Mouse (Mus musculus) neural tube, embryonic 15.5 days (tissue): ENCODE results near the gene Notch1. TPM values are rescaled to one million over a fixed set of nuclear protein-coding genes. Genes with fewer than 3 reads are reported as not detected.

Experiments used
- ATAC-seq: fragments of 200-750 bp; cut with Nextera tagmentation; 2 replicates; pipeline ENCODE4 v1.8.0; 2017; ENCODE audit warnings: mild to moderate bottlenecking, moderate TSS enrichment, moderate library complexity; ENCODE audit not compliant: low FRiP score
- H3K27ac ChIP-seq: fragments of 300-500 bp; sonication (generic); replicated peaks from 2 replicates; pipeline ENCODE4 v1.5.1; 2015; ENCODE audit warnings: mild to moderate bottlenecking, inconsistent platforms
- H3K27me3 ChIP-seq: fragments of 300-500 bp; sonication (generic); replicated peaks from 2 replicates; pipeline ENCODE4 v1.6.1; 2015; ENCODE audit warnings: inconsistent platforms
- H3K36me3 ChIP-seq: fragments of 300-500 bp; sonication (generic); 2 replicates; pipeline ENCODE4 v1.6.1; 2015; ENCODE audit warnings: inconsistent platforms
- H3K4me1 ChIP-seq: fragments of 300-500 bp; sonication (generic); 2 replicates; pipeline ENCODE4 v1.6.1; 2015; ENCODE audit warnings: inconsistent platforms
- H3K4me2 ChIP-seq: fragments of 300-500 bp; sonication (generic); 2 replicates; pipeline ENCODE4 v1.6.1; 2015; ENCODE audit warnings: inconsistent platforms, mild to moderate bottlenecking, moderate library complexity
- H3K4me3 ChIP-seq: fragments of 300-500 bp; sonication (generic); replicated peaks from 2 replicates; pipeline ENCODE4 v1.5.1; 2015; ENCODE audit warnings: mild to moderate bottlenecking, inconsistent platforms
- H3K9ac ChIP-seq: fragments of 300-500 bp; sonication (generic); replicated peaks from 2 replicates; pipeline ENCODE4 v1.6.1; 2015; ENCODE audit warnings: mild to moderate bottlenecking, inconsistent platforms
- H3K9me3 ChIP-seq: fragments of 300-500 bp; sonication (generic); replicated peaks from 2 replicates; pipeline ENCODE4 v1.6.1; 2016; ENCODE audit warnings: inconsistent platforms
- WGBS: fragments of 180-500 bp; shearing (Covaris S2); methylation state at CpG from one replicate; pipeline ENCODE4 v1.1.7; 2015; ENCODE audit warnings: mixed read lengths; 5-methylcytosine and 5-hydroxymethylcytosine counted together
- polyA plus RNA-seq: library from polyadenylated mRNA; unstranded; fragments of >200 nt; fragmentation: Nextera tagmentation; extraction: Ambion mirVana; gene quantifications from 2 replicates; pipeline ENCODE4 v1.2.1, GENCODE M21; 2015

The Notch1 gene
- polyA plus RNA-seq, 1 experiment from 2014 or later: 11.7 TPM

DNA sequence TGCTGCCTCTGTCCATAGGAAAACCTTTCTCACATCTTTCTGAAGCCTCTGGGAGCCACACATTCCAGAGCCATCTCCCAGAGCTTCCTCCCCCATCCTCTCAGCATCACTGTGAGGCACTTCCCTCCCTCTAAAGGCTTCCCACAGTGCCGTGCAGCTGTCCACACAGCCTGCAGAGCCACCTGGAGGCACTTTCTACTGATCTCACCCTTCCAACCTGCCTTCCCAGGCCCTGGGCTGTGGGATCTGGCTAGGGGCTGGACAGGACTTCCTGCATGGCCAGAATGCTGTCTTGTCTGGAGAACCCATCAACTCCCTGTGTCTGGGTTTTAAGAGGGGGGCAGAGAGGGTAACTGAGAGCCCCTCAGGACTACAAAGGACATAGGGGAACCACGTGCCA is 31.0 kb upstream of the Notch1 start:
- ATAC-seq: no peak
- 40% methylated on average over 2 of the region's 2 CpGs for WGBS
- Histone ChIP-seq H3K4me1 (peaks cover 33% of the 10 kb centered on the region), H3K9me3 (no peaks in the 10 kb centered on the region), H3K9ac (no peak overlapping the region), H3K36me3 (no peaks in the 10 kb centered on the region), H3K4me3 (no peak overlapping the region), H3K4me2 (no peak overlapping the region), H3K27ac (no peak overlapping the region), H3K27me3 (0 out of 2 replicates have a peak, but pooled peaks cover 3% of the 10 kb centered on the region)

GRCm38 (mm10) chr2:26544265-26544664 is 27.8 kb upstream of the Notch1 start:
- Histone ChIP-seq H3K4me2 (no peak overlapping the region), H3K4me1 (peaks cover 28% of the 10 kb centered on the region), H3K9ac (no peak overlapping the region), H3K4me3 (no peak overlapping the region), H3K27ac (0 out of 2 replicates have a peak overlapping the region, but pooled peaks have one; percentile 2), H3K36me3 (no peaks in the 10 kb centered on the region), H3K9me3 (no peaks in the 10 kb centered on the region), H3K27me3 (0 out of 2 replicates have a peak, but pooled peaks cover 3% of the 10 kb centered on the region)
- no peak for ATAC-seq
- 60% methylated on average over 3 of the region's 3 CpGs for WGBS

DNA sequence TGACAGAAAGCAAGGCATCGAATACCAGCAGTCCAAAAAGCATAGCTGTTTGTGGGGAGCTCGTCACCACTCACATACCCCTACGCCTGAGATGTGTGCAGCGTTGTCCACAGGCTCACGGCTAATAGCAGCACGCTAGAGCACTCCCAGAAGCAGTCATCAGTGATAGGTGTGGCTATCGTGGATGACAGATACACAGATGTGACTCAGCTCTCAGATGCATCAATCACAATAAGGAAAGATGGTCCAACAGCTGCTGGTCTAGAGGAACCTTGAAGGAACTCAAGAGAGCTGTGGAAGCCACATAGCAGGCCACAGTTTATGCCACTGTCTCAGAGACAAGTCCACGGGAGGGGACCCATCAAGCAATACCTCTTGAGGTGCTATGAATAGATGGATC is 27.3 kb upstream of the Notch1 start:
- Histone ChIP-seq H3K27ac (no peak overlapping the region), H3K4me1 (peaks cover 28% of the 10 kb centered on the region), H3K4me2 (no peak overlapping the region), H3K36me3 (no peaks in the 10 kb centered on the region), H3K9ac (no peak overlapping the region), H3K4me3 (no peak overlapping the region), H3K27me3 (0 out of 2 replicates have a peak, but pooled peaks cover 3% of the 10 kb centered on the region), H3K9me3 (no peaks in the 10 kb centered on the region)
- 90% methylated on average over 8 of the region's 8 CpGs for WGBS
- no peak for ATAC-seq

DNA sequence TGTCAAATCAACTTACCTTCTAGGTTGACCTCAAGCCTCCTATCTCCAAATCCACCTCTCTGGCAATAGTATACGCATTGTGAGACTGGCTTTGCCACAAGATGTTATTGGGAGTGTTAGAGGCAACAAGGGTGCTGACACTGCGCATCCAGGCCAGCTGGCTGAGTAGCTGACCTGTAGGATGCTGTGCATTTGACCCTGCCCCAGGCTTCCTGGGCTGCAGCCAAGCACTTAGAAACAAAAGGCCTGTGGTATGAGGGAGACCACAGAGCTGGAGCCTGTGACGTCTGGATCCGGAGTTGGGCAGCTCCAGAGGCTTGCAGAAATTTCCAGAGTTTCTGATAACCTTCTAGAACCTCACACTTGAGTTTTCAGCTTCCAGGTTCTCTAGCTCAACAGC is 26.7 kb upstream of the Notch1 start:
- Histone ChIP-seq H3K9me3 (no peaks in the 10 kb centered on the region), H3K36me3 (no peaks in the 10 kb centered on the region), H3K9ac (no peak overlapping the region), H3K27ac (no peak overlapping the region), H3K4me3 (no peak overlapping the region), H3K4me1 (peaks cover 28% of the 10 kb centered on the region), H3K4me2 (no peak overlapping the region), H3K27me3 (0 out of 2 replicates have a peak, but pooled peaks cover 3% of the 10 kb centered on the region)
- WGBS: 72% methylated on average over 4 of the region's 4 CpGs
- ATAC-seq: no peak

- Histone ChIP-seq H3K4me1 (peaks cover 17% of the 10 kb centered on the region), H3K4me2 (no peak overlapping the region), H3K27ac (peak overlapping the region; percentile 63; the same call in 1 of the 2 replicates), H3K36me3 (no peaks in the 10 kb centered on the region), H3K4me3 (no peak overlapping the region), H3K9me3 (no peaks in the 10 kb centered on the region), H3K27me3 (no peaks in the 10 kb centered on the region), H3K9ac (no peak overlapping the region)
- ATAC-seq: no peak
- 27% methylated on average over 9 of the region's 9 CpGs for WGBS
Measured at GRCm38 (mm10) chr2:26541258-26541910, 24.9 kb upstream of the Notch1 start.

- WGBS: 30% methylated on average over 7 of the region's 7 CpGs
- Histone ChIP-seq H3K9me3 (no peaks in the 10 kb centered on the region), H3K9ac (no peak overlapping the region), H3K4me2 (no peak overlapping the region), H3K4me1 (peaks cover 24% of the 10 kb centered on the region), H3K27ac (peak overlapping the region; percentile 63), H3K36me3 (no peaks in the 10 kb centered on the region), H3K27me3 (no peaks in the 10 kb centered on the region), H3K4me3 (no peak overlapping the region)
- ATAC-seq: no peak
Measured at GRCm38 (mm10) chr2:26540721-26541120, 24.3 kb upstream of the Notch1 start.

GRCm38 (mm10) chr2:26539516-26539915 is 23.1 kb upstream of the Notch1 start:
- Histone ChIP-seq H3K4me2 (no peak overlapping the region), H3K36me3 (no peaks in the 10 kb centered on the region), H3K9me3 (no peaks in the 10 kb centered on the region), H3K4me3 (no peak overlapping the region), H3K27me3 (no peaks in the 10 kb centered on the region), H3K9ac (no peak overlapping the region), H3K4me1 (peaks cover 33% of the 10 kb centered on the region), H3K27ac (no peak overlapping the region)
- WGBS: 68% methylated on average over 2 of the region's 2 CpGs
- no peak for ATAC-seq

DNA sequence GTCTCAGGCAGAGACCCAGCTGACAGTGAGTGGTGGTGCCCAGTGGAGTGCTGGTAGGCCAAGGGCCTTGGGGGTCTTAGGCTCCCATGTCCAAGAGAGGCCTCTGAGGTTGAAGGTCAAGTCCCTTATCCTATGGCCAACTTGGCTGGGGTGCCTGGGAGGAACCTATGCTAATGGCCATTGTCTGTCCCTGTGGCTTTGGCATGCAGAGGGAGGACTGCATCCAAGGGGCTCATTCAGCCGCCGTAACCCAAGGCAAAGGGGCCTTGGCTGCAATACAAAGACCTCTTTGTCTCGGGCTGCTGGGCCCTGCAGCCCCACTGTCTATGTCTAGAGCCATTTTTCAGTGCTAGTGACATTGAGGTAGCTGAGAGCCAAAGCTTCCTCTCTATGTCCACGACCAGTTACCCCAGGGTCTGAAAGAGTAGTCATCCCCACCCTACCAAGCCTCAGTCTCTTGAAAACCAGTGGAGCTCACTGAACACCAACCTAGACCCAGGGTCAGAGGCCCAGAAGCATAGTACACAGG is 19.1 kb upstream of the Notch1 start:
- no peaks in the 10 kb centered on the region for H3K9me3 ChIP-seq
- H3K4me2 ChIP-seq: no peak overlapping the region
- 19% methylated on average over 4 of the region's 4 CpGs for WGBS
- no peak overlapping the region for H3K4me3 ChIP-seq
- no peak overlapping the region for H3K9ac ChIP-seq
- peaks cover 34% of the 10 kb centered on the region for H3K4me1 ChIP-seq
- peak overlapping the region; percentile 74 for H3K27ac ChIP-seq
- no peaks in the 10 kb centered on the region for H3K36me3 ChIP-seq
- ATAC-seq: peak; percentile 62; the same call in 1 of the 2 replicates
- H3K27me3 ChIP-seq: no peaks in the 10 kb centered on the region

DNA sequence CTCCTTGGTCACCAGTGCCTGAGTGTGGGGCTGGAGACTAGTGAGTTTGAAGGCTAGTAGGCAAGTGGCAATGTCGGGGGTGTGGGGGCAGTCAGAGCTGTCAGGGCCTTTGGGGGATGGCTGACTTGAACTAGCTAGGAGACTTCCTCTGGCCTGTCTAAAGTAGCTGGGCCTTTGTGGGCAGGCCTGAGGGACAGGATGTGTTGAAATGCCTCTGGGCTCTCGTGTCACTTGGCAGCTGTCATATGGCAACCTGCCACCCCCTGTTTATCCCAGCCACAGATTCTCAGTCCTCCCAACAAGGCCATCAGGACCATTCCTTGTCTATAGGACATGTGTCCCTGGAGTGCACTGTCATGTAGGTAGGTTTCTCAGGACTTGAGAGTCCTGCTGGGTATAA is 18.2 kb upstream of the Notch1 start:
- WGBS: 61% methylated on average over 2 of the region's 2 CpGs
- H3K4me2 ChIP-seq: no peak overlapping the region
- no peaks in the 10 kb centered on the region for H3K27me3 ChIP-seq
- no peak overlapping the region for H3K9ac ChIP-seq
- H3K4me3 ChIP-seq: no peak overlapping the region
- ATAC-seq: 0 out of 2 replicates have a peak, but pooled peaks have one; percentile 19
- no peaks in the 10 kb centered on the region for H3K36me3 ChIP-seq
- peaks cover 32% of the 10 kb centered on the region for H3K4me1 ChIP-seq
- H3K27ac ChIP-seq: peak overlapping the region; percentile 67; the same call in 1 of the 2 replicates
- no peaks in the 10 kb centered on the region for H3K9me3 ChIP-seq

DNA sequence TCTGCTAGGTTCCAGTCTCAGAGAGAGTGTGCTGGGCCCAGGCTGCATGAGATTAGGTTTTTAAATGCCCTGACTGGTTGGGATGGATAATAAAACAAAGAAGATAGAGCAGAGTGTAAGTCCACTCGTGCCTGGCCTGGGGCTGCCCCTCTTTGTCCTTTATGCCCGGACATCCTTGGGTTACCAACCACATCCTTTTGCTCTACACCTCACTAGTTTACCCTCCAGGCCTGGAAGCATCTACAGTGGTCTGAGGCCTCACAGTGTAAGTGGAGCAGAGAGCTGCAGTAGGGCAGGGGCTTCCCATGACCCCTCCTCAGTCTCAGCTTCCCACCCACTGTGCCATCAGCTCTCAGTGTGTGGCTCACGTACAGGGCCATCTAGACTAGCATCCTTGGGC is 17.7 kb upstream of the Notch1 start:
- H3K9me3 ChIP-seq: no peaks in the 10 kb centered on the region
- no peak overlapping the region for H3K4me3 ChIP-seq
- 67% methylated on average over 3 of the region's 3 CpGs for WGBS
- no peaks in the 10 kb centered on the region for H3K27me3 ChIP-seq
- no peak for ATAC-seq
- peak overlapping the region; percentile 61 for H3K27ac ChIP-seq
- H3K4me2 ChIP-seq: no peak overlapping the region
- no peak overlapping the region for H3K9ac ChIP-seq
- H3K4me1 ChIP-seq: peaks cover 32% of the 10 kb centered on the region
- no peaks in the 10 kb centered on the region for H3K36me3 ChIP-seq

- Histone ChIP-seq H3K36me3 (no peaks in the 10 kb centered on the region), H3K9ac (no peak overlapping the region), H3K27me3 (no peaks in the 10 kb centered on the region), H3K4me1 (peaks cover 33% of the 10 kb centered on the region), H3K27ac (peak overlapping the region; percentile 61), H3K9me3 (no peaks in the 10 kb centered on the region), H3K4me2 (no peak overlapping the region), H3K4me3 (no peak overlapping the region)
- ATAC-seq: peak; percentile 38; the same call in 1 of the 2 replicates
- 17% methylated on average over 5 of the region's 5 CpGs for WGBS
Measured at GRCm38 (mm10) chr2:26533249-26533648, 16.8 kb upstream of the Notch1 start.

GRCm38 (mm10) chr2:26531829-26532228 is 15.4 kb upstream of the Notch1 start:
- Histone ChIP-seq H3K4me2 (no peak overlapping the region), H3K9me3 (no peaks in the 10 kb centered on the region), H3K9ac (no peak overlapping the region), H3K4me1 (peaks cover 35% of the 10 kb centered on the region), H3K4me3 (no peak overlapping the region), H3K27ac (no peak overlapping the region), H3K36me3 (no peaks in the 10 kb centered on the region), H3K27me3 (no peaks in the 10 kb centered on the region)
- 53% methylated on average over 6 of the region's 6 CpGs for WGBS
- no peak for ATAC-seq
